10 mouse cellular contexts compared by ENCODE assay signal in the genomic region with DNA sequence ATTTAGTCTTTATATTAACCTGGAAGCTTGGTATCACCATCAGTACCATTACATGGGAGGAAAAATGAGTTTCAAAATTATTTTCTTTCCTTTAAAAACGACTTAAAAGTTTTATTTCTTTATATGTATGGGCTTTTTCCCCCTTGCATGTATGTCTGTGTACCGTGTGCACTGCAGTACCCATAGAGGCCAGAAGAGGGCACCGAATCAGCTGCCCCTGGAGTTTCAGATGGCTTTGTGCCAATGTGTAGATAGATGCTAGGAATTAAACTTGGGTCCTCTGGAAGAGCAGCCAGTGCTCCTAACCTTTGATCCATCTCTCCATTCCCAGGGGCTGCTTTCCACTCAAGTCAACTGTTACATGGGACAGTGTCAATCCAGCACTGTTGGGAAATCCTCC.
DNase-seq lines count a peak whose midpoint lies in the region; ATAC-seq and TF ChIP-seq lines count a peak whose summit lies in the region.
"Had no signal": no experiment of that assay in that cellular context is flagged by ENCODE, and none has a peak within 500 bp of the region (broad histone marks: within the 10 kb centered on the region; RNA-seq: fewer than 3 reads in every experiment).

No protein-coding gene starts in this region.

- H3K27me3 ChIP-seq in heart, postnatal 0 days (ENCODE audit: control insufficient read depth, insufficient read depth, low read length): no peaks in the 10 kb centered on the region
- no peaks in the 10 kb centered on the region for H3K27me3 ChIP-seq in hindbrain, embryonic 12.5 days
- H3K27me3 ChIP-seq: hindbrain, embryonic 15.5 days; midbrain, embryonic 12.5 days had no signal

- H3K4me2 ChIP-seq in heart, postnatal 0 days (ENCODE audit: low read depth, low read length): no peak overlapping the region
- H3K4me2 ChIP-seq in hindbrain, embryonic 12.5 days (replicated peaks): no peak overlapping the region
- H3K4me2 ChIP-seq: hindbrain, embryonic 15.5 days; midbrain, embryonic 12.5 days had no signal

- H3K27ac ChIP-seq in heart, postnatal 0 days (ENCODE audit: low read depth): no peak overlapping the region
- H3K27ac ChIP-seq in hindbrain, embryonic 12.5 days: no peak overlapping the region
- H3K27ac ChIP-seq: hindbrain, embryonic 15.5 days; midbrain, embryonic 12.5 days had no signal

- no peaks in the 10 kb centered on the region for H3K36me3 ChIP-seq in heart, postnatal 0 days (replicated peaks; ENCODE audit: control insufficient read depth, insufficient read depth, low read length)
- no peaks in the 10 kb centered on the region for H3K36me3 ChIP-seq in hindbrain, embryonic 12.5 days
- H3K36me3 ChIP-seq: hindbrain, embryonic 15.5 days; midbrain, embryonic 12.5 days had no signal

- no peak for ATAC-seq in heart, postnatal 0 days (ENCODE audit: insufficient read depth, low read depth)
- ATAC-seq in megakaryocyte, adult 5-6 weeks (ENCODE audit: poor library complexity, severe bottlenecking): no peak
- ATAC-seq in hindbrain, embryonic 12.5 days (ENCODE audit: low FRiP score): no peak

- no peak overlapping the region for H3K9ac ChIP-seq in heart, postnatal 0 days (replicated peaks; ENCODE audit: low read depth, low read length)
- no peak overlapping the region for H3K9ac ChIP-seq in hindbrain, embryonic 12.5 days
- H3K9ac ChIP-seq: hindbrain, embryonic 15.5 days; midbrain, embryonic 12.5 days had no signal

- no peak for TF ChIP-seq EP300 in heart, postnatal 0 days (IDR thresholded peaks at IDR 0.05; ENCODE audit: low read depth)

- H3K4me1 ChIP-seq in heart, postnatal 0 days (ENCODE audit: control insufficient read depth, insufficient read depth): no peaks in the 10 kb centered on the region
- peaks cover 5% of the 10 kb centered on the region; the same call in 1 of the 2 replicates for H3K4me1 ChIP-seq in hindbrain, embryonic 12.5 days
- H3K4me1 ChIP-seq: hindbrain, embryonic 15.5 days had no signal

- no peak for DNase-seq in heart, postnatal 0 days (ENCODE audit: low spot score)
- DNase-seq in heart, adult 11 months: no peak
- peak; percentile 17 for DNase-seq in right cerebral cortex, adult 18-20 months
- no peak for DNase-seq in right cerebral cortex, postnatal 36 days (ENCODE audit: low spot score in 2 of 2)
- DNase-seq in embryo, embryonic 11 days: peak; percentile 28
- DNase-seq in naive thymus-derived CD4-positive, alpha-beta T cell, adult 2 months (ENCODE audit: low read depth): peak; percentile 39

- H3K9me3 ChIP-seq in heart, postnatal 0 days (replicated peaks; ENCODE audit: control insufficient read depth, low read length): no peaks in the 10 kb centered on the region
- no peaks in the 10 kb centered on the region for H3K9me3 ChIP-seq in hindbrain, embryonic 12.5 days (replicated peaks)
- H3K9me3 ChIP-seq: hindbrain, embryonic 15.5 days; midbrain, embryonic 12.5 days had no signal

- no peak overlapping the region for H3K4me3 ChIP-seq in heart, postnatal 0 days (ENCODE audit: low read depth, low read length)
- H3K4me3 ChIP-seq in hindbrain, embryonic 12.5 days: no peak overlapping the region
- H3K4me3 ChIP-seq: hindbrain, embryonic 15.5 days; midbrain, embryonic 12.5 days had no signal

- 23% methylated on average over 3 of the region's 3 CpGs for WGBS in heart, postnatal 0 days
- 33% methylated on average over 3 of the region's 3 CpGs for WGBS in hindbrain, embryonic 12.5 days

- peak; percentile 53 for TF ChIP-seq CTCF in heart, postnatal 0 days (IDR thresholded peaks at IDR 0.05; ENCODE audit: low read depth)

Comparison
In these comparisons a context has a peak if more than half of its experiments do, and no peak if none do; other contexts are left out.
1. DNase-seq: peak in right cerebral cortex, adult 18-20 months (single experiment), embryo, embryonic 11 days (single experiment) and naive thymus-derived CD4-positive, alpha-beta T cell, adult 2 months (single experiment); none in heart, postnatal 0 days (single experiment), heart, adult 11 months (single experiment) and right cerebral cortex, postnatal 36 days (0 of 2).